Mouse (Mus musculus): Measurements from ENCODE around the gene Gng12. TPM values are rescaled to one million over a fixed set of nuclear protein-coding genes. Genes with fewer than 3 reads are reported as not detected.

The Gng12 gene
- polyA plus RNA-seq, 2 experiments: 11.6 to 32.5 TPM

DNA sequence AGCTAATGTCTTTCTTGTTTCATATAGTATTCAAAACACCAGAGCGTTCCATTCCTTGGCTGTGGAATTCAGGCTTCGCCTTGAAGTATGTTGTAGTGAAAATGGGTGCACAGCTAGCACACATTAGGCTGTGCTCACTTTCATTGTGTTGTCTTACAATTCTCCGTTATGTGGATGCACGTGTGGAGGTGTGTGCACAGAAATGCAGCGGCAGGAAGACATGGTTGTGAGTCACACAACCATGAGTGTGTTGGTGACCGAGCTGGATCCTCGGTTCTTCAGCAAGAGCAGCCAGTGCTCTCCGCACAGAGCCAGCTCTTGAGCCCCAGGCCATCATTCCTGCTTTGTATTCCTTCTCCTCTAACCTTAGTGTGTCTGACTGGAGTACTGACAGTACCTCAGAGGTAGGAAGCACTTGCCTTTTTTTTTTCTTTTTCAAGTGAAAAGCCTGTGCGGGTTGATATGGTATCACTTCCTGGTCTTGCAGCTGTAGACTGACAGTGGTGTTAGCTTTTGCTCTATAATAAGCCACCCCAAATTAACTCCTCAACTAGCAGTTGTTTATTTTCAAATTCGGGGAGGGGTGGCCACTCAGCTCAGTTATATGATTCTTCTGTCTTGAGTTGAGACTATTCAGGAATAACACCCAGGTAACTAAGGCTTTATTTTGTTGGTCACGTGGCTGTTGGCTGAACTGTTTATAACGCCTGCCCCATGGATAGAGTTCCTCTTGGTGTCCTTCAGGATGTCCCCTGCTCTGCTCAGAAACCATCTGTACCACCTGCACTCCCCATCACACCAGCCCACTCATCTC is 48.2 kb downstream of the Gng12 start:
- WGBS (ENCODE audit: insufficient replicate concordance): 50% methylated on average over 12 of the region's 12 CpGs
- Histone ChIP-seq H3K4me3 (ENCODE audit: insufficient read depth in 1 of 2, low read depth in 2 of 2, low read length in 2 of 2) (no peak overlapping the region), H3K9me3 (ENCODE audit: control insufficient read depth, low read length) (no peaks in the 10 kb centered on the region), H3K4me1 (replicated peaks; ENCODE audit: control insufficient read depth in 2 of 2, insufficient read depth in 2 of 2, low read length in 1 of 2) (peaks cover 3 to 33% of the 10 kb centered on the region in 2 experiments; a peak in 3 of 4 replicates), H3K4me2 (ENCODE audit: low read depth) (no peak overlapping the region), H3K27me3 (ENCODE audit: control insufficient read depth, insufficient read depth, low read length) (no peaks in the 10 kb centered on the region), H3K27ac (no peak overlapping the region), H3K36me3 (replicated peaks; ENCODE audit: control insufficient read depth, insufficient read depth, low read depth) (no peaks in the 10 kb centered on the region), H3K9ac (replicated peaks) (no peak overlapping the region)
- ATAC-seq (ENCODE audit: insufficient read depth) (no peak), DNase-seq (ENCODE audit: low read depth in 3 of 3, low spot score in 3 of 3) (no peak)
- TF ChIP-seq EP300 (IDR thresholded peaks at IDR 0.05; ENCODE audit: low read depth): no peak
- TF ChIP-seq CTCF (IDR thresholded peaks at IDR 0.05; ENCODE audit: low read depth): no peak

DNA sequence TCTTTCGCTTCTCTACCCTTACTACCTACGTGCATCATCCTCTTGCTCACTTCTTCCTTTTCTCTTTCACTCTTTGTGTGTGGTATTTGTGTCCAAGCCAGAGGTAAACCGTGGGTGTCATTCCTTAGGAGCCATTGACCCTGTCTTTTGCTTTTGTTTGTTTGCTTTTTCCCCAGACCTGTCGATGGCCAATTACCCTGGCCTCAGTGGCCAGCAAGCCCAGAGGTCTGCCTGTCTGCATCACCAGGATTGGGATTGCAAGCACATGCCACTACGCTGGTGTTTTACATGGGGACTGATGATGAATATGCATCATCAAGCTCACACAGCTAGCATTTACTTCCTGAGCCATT is 48.8 kb downstream of the Gng12 start:
- ATAC-seq (ENCODE audit: insufficient read depth) (no peak), DNase-seq (ENCODE audit: low read depth in 3 of 3, low spot score in 3 of 3) (no peak)
- Histone ChIP-seq H3K4me3 (ENCODE audit: insufficient read depth in 1 of 2, low read depth in 2 of 2, low read length in 2 of 2) (no peak overlapping the region), H3K36me3 (replicated peaks; ENCODE audit: control insufficient read depth, insufficient read depth, low read depth) (no peaks in the 10 kb centered on the region), H3K27ac (no peak overlapping the region), H3K27me3 (ENCODE audit: control insufficient read depth, insufficient read depth, low read length) (no peaks in the 10 kb centered on the region), H3K4me1 (replicated peaks; ENCODE audit: control insufficient read depth in 2 of 2, insufficient read depth in 2 of 2, low read length in 1 of 2) (peaks cover 3 to 33% of the 10 kb centered on the region in 2 experiments; a peak in 3 of 4 replicates), H3K9me3 (ENCODE audit: control insufficient read depth, low read length) (no peaks in the 10 kb centered on the region), H3K9ac (replicated peaks) (no peak overlapping the region), H3K4me2 (ENCODE audit: low read depth) (no peak overlapping the region)
- TF ChIP-seq CTCF (IDR thresholded peaks at IDR 0.05; ENCODE audit: low read depth) (no peak), EP300 (IDR thresholded peaks at IDR 0.05; ENCODE audit: low read depth) (no peak)
- 53% methylated on average over 5 of the region's 5 CpGs for WGBS (ENCODE audit: insufficient replicate concordance)

DNA sequence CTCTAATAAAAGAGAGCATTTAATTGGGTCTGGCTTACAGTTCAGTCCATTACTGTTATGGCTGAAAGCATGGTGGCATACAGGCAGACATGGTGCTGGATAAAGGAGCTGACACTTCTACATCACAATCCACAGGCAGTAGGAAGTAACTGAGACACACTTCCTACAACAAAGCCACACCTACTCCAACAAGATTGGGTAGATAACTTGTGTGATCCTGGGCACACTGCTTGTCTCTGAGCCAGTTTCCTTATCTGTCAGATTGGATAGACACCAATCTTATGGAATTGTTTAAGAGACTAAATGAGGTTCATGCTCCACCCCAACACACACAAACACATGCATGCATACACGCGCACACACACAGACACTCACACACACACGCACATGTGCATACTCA is 51.9 kb downstream of the Gng12 start:
- Histone ChIP-seq H3K27me3 (ENCODE audit: control insufficient read depth, insufficient read depth, low read length) (no peaks in the 10 kb centered on the region), H3K27ac (no peak overlapping the region), H3K4me2 (ENCODE audit: low read depth) (no peak overlapping the region), H3K9ac (replicated peaks) (no peak overlapping the region), H3K4me1 (replicated peaks; ENCODE audit: control insufficient read depth in 2 of 2, insufficient read depth in 2 of 2, low read length in 1 of 2) (peaks cover 0 to 29% of the 10 kb centered on the region in 2 experiments; a peak in 3 of 4 replicates), H3K9me3 (ENCODE audit: control insufficient read depth, low read length) (no peaks in the 10 kb centered on the region), H3K36me3 (replicated peaks; ENCODE audit: control insufficient read depth, insufficient read depth, low read depth) (no peaks in the 10 kb centered on the region), H3K4me3 (ENCODE audit: insufficient read depth in 1 of 2, low read depth in 2 of 2, low read length in 2 of 2) (no peak overlapping the region)
- ATAC-seq (ENCODE audit: insufficient read depth): no peak
- WGBS (ENCODE audit: insufficient replicate concordance): 81% methylated on average over 3 of the region's 3 CpGs
- no peak for DNase-seq (ENCODE audit: low read depth in 3 of 3, low spot score in 3 of 3)
- no peak for TF ChIP-seq EP300 (IDR thresholded peaks at IDR 0.05; ENCODE audit: low read depth)

DNA sequence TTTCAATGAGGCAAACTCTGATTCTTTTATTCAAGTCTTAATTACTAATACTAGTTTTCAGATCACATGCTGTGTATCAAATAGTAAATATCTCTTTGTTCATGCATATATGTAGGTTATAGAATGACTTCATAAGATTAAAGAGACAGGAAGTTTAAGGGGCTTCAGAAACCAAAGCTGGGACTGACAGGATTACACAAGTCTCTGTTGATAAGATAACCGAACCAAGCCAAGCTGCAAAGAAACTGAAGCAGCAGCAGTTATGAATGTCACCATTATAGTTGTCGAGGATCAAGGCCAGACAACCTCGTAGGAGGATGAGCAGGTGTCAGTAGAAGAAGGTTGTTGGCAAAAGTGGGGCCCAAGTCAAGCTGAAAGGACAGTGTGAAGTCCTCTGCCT is 52.7 kb downstream of the Gng12 start:
- H3K4me2 ChIP-seq (ENCODE audit: low read depth): no peak overlapping the region
- no peak overlapping the region for H3K9ac ChIP-seq (replicated peaks)
- no peaks in the 10 kb centered on the region for H3K9me3 ChIP-seq (ENCODE audit: control insufficient read depth, low read length)
- no peaks in the 10 kb centered on the region for H3K36me3 ChIP-seq (replicated peaks; ENCODE audit: control insufficient read depth, insufficient read depth, low read depth)
- H3K4me1 ChIP-seq (replicated peaks; ENCODE audit: control insufficient read depth in 2 of 2, insufficient read depth in 2 of 2, low read length in 1 of 2): peaks cover 0 to 30% of the 10 kb centered on the region in 2 experiments; a peak in 3 of 4 replicates
- H3K4me3 ChIP-seq (ENCODE audit: insufficient read depth in 1 of 2, low read depth in 2 of 2, low read length in 2 of 2): no peak overlapping the region
- ATAC-seq (ENCODE audit: insufficient read depth) (no peak), DNase-seq (ENCODE audit: low read depth in 3 of 3, low spot score in 3 of 3) (no peak)
- WGBS (ENCODE audit: insufficient replicate concordance): 7% methylated on average over 3 of the region's 3 CpGs
- no peaks in the 10 kb centered on the region for H3K27me3 ChIP-seq (ENCODE audit: control insufficient read depth, insufficient read depth, low read length)
- no peak for TF ChIP-seq CTCF (IDR thresholded peaks at IDR 0.05; ENCODE audit: low read depth)
- TF ChIP-seq EP300 (IDR thresholded peaks at IDR 0.05; ENCODE audit: low read depth): no peak
- H3K27ac ChIP-seq: no peak overlapping the region

DNA sequence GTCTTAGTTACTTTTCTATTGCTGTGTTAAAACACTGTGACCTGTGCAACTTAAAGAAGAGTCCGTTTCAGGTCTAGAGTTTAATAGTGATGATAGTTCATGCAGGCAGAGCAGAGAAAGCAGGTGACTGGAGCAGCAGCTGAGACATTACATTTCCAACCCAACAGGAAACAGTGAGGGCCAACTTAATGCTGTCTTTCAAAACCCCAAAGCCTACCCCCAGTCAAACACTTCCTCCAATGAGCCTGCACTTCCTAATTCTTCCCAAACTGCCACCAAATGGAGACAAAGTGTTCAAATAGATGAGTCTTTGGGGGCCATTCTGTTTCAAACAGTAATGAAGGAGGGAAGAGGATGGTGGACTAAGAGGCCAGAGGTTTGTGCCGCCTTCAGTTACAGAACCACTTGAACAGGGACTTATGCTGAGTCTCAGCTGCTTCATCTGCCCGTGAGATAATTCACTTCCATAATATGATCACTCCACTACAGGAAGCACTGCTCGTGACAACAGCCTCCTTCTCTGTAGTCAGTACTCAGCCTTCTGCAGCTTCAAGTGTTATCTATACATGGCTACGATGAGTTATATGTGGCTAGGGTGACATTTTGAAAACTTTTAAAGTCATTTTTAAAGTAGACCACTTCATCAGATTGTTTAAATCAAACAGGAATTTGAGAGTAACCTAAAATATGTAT is 55.7 kb downstream of the Gng12 start:
- ATAC-seq (ENCODE audit: insufficient read depth) (no peak), DNase-seq (ENCODE audit: low read depth in 3 of 3, low spot score in 3 of 3) (no peak)
- Histone ChIP-seq H3K4me3 (ENCODE audit: insufficient read depth in 1 of 2, low read depth in 2 of 2, low read length in 2 of 2) (no peak overlapping the region), H3K4me1 (replicated peaks; ENCODE audit: control insufficient read depth in 2 of 2, insufficient read depth in 2 of 2, low read length in 1 of 2) (peaks cover 0 to 28% of the 10 kb centered on the region in 2 experiments; a peak in 3 of 4 replicates), H3K27me3 (ENCODE audit: control insufficient read depth, insufficient read depth, low read length) (no peaks in the 10 kb centered on the region), H3K9ac (replicated peaks) (no peak overlapping the region), H3K27ac (no peak overlapping the region), H3K36me3 (replicated peaks; ENCODE audit: control insufficient read depth, insufficient read depth, low read depth) (no peaks in the 10 kb centered on the region), H3K4me2 (ENCODE audit: low read depth) (no peak overlapping the region), H3K9me3 (ENCODE audit: control insufficient read depth, low read length) (no peaks in the 10 kb centered on the region)
- WGBS (ENCODE audit: insufficient replicate concordance): 20% methylated on average over 5 of the region's 5 CpGs
- TF ChIP-seq EP300 (IDR thresholded peaks at IDR 0.05; ENCODE audit: low read depth) (no peak), CTCF (IDR thresholded peaks at IDR 0.05; ENCODE audit: low read depth) (no peak)

Measured in liver, embryonic 14.5 days (tissue).